Mouse (Mus musculus) adrenal gland, postnatal 36 days (tissue): ENCODE results near the gene Gse1. TPM values are rescaled to one million over a fixed set of nuclear protein-coding genes. Genes with fewer than 3 reads are reported as not detected.
A peak's percentile ranks its signal among the peaks of the same experiment; 100 is the strongest.

Source experiments
- DNase-seq, 2 experiments: peaks; one replicate each; pipeline ENCODE4 v3.0.0; 2021; ENCODE audit warnings: mixed read lengths in 1 of 2
- long read RNA-seq, 2 experiments: library from polyadenylated mRNA; stranded (forward); transcript quantifications; one replicate each; pipeline ENCODE4 v2.0.0; 2021; ENCODE audit warnings: borderline sequencing depth in 2 of 2
- total RNA-seq, 2 experiments: library from RNA; stranded (reverse); gene quantifications; 2 replicates each; pipeline ENCODE4 v1.2.3; 2021

The Gse1 gene
- 10 to 100 TPM; 25.9 to 30.2 TPM for total RNA-seq
- long read RNA-seq, experiment 1, partial matches to known transcripts: 1 of 7 reads
- long read RNA-seq, experiment 1, other reads (novel, unspliced or antisense): 6 of 7 reads
- long read RNA-seq, experiment 2, partial matches to known transcripts: 2 of 2 reads
- long read RNA-seq, experiment 2, other reads (novel, unspliced or antisense): 0 of 2 reads

DNA sequence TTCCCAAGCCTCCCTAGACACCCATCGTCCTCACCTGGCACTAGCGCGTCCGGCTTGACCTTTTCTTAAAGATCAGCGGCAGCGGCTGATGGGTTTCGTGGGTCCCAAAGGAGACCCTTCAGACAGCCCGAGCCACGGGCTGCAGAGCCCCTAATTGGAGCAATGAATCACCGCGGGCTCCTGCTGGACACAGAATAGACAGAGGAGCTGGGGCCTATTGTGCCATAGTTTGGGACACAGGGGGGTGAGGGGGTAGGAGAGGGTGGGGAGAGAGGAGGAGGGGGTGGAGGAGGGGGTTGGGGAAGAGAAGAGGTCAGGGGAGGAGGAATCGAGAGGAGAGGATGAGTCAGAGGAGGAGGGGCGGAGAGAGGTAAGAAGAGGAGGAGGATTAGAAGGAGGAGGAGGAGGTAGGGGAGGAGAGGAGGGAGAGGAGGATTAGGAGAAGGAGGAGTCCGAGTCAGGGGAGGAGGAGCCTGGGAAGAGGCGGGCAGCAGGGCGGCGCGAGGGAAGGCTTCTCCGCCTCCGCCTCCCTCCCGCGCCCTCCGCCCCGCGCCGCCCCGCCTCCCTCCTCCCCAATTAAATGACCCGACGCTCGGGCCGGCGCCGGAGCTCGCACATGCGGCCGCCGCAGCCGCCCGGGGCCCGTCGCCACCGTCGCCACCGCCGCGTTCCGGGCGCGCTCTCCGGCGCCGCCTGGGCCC lies at the start of gene Gse1:
Gse1 (plus strand) TSS at position 566 of the 701 bp plus-strand sequence.
- peak; percentile 92 to 95 for DNase-seq

DNA sequence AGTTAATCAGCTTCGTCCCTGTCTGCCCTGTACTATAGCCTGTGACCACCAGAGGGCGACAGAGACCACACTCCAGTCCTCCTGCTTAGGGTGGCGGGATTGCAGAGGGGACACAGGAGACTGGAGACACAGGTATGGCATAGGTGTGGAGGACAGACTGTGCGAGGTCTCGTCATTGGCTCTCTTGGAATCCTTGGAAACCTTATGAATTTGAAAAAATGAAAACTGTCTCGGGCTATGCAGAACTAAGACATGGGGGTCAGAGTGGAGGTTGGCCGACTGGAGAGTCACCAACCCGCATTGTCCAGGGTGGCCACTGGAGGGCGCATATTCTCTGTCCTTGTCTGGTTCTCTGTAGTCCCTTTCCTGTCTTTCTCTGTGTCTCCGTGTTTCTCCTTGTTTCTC lies 49.2 kb upstream of the Gse1 start:
- peak; percentile 92 for DNase-seq

- DNase-seq: no peak
Observed at GRCm38 (mm10) chr8:120180445-120180970, 47.7 kb upstream of the Gse1 start.

DNA sequence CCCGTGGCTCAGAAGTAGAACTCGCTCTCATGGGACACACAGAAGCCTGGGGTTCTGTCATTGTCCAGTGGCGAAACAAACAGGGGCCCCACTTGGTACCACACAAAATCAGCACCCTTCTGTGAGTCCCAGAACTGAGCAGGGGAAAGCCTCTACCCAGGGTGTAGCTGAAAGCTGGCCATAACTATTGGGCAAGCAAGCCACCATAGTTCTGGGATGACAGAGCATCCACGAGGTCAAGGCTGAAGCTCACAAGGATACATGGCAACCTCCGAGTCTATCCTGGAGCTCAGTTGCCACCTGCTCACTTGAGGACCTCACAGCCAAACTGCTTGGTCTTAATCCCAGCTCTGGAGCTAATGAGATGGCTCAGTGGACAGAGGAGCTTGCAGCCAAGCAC lies 47.0 kb upstream of the Gse1 start:
- peak in 1 of 2 experiments; percentile 53 for DNase-seq

DNA sequence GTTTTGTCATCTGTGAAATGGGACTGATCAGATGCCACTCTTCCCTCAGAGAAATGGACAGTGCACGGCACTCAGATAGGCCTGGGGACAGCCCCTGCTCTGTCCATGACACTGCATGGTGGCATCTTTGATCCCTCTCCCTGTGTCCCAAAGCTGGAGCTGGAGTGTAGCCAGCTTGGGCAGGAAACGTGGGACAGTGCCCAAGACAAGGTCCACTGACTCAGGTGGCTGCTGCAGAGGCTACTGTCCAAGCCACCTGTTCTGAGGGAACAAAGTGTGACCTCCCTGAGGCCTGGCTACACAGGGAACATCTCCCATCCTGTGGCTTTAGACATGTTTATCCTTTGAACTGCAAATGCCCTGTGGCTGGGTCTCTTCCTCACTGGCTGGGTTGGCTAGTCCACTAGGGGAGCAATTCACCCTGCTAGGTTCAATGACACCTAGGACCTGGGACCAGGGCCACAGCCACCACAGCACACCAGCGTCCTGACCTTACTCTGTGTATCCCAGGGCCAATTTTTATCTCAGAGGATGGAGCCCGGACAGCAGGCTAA lies 46.3 kb upstream of the Gse1 start:
- DNase-seq: peak in 1 of 2 experiments; percentile 43

GRCm38 (mm10) chr8:120184366-120184765 lies 43.9 kb upstream of the Gse1 start:
- DNase-seq: no peak

DNA sequence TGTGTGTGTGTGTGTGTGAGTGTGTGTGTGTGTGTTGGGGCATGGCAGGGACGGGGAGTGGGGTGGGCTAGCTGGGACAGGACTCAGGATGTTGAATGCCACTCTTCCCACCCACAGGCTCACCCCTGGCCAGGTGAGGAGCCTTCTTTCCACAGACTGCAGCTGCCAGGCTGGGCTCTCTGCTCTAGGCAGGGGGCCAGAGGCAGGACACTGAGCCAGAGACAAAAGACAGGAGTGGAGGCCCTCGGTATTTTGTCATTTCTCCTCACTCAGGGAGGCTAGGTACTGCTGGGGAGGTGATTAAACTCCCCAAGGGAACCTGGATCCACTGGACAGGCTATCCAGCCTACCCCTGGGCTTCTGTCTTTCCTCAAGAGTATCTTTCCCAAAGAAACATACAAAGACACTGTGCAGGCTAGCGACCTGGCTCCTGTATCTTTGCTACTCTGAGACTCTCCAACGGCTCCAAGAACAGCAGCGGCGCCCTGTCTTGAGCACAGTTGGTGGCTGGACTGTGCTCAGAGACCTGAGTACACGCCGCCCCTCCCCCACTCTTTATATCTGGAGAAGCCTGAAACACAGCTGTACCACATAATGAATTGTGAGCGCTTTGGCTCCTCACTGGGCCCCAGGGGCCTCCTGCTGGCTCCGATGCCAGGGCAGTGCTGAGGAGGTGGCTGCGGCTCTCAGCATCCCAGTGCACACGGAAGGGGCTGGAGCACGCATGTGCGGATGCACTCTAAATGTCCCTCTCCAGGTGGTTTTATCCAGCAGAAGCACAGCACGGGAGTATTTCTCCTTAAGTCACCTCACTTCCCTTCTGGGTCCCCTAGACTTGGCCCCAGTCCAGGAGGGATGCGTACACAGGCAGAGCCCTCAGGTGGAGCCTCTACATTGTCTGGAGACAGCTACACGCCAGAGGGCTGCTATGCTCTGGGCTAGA lies 43.1 kb upstream of the Gse1 start:
- DNase-seq: peak in 1 of 2 experiments; percentile 54

- peak; percentile 67 to 70 for DNase-seq
Observed at GRCm38 (mm10) chr8:120186454-120186853, 41.8 kb upstream of the Gse1 start.

- DNase-seq: peak; percentile 66 to 75
Observed at GRCm38 (mm10) chr8:120188510-120188909, 39.7 kb upstream of the Gse1 start.

- DNase-seq: peak; percentile 48 to 53
Observed at GRCm38 (mm10) chr8:120189440-120189839, 38.8 kb upstream of the Gse1 start.

DNA sequence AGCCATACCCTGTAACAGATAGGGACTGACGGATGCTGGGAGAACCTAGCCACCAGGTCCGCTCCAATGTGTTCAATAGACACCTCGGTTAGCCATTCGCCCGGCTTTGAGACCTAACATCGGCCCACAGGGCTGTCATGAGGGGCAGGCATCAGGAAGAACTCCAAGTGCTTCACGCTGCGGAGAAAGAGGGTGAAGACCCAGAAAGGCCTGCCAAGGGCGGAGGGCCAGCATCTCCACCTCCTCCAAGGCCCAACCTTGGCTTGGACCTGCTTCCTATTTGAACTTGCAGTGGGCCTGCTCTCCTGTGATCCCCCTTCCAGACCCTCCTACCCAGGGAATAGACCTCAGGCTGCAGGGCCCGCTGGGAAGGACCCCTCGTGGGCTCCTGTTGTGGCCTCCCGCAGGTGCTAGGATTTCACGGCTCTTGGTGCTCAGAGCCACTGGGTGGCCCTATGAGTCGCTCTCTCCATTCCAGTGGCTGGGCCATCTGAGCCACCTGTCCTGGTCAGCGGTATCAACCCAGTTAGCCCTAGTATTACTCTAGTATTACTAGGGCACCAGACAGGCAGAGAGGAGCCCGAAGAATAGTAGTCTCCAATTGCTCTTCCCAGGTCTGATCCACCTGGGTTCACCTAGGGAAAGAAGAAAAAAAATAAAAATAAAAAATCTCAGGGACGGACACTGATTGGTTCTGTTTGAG lies 38.0 kb upstream of the Gse1 start:
- no peak for DNase-seq

- peak; percentile 98 to 99 for DNase-seq
Observed at GRCm38 (mm10) chr8:120190810-120191413, 37.3 kb upstream of the Gse1 start.

- DNase-seq: no peak
Observed at GRCm38 (mm10) chr8:120191633-120192032, 36.6 kb upstream of the Gse1 start.

DNA sequence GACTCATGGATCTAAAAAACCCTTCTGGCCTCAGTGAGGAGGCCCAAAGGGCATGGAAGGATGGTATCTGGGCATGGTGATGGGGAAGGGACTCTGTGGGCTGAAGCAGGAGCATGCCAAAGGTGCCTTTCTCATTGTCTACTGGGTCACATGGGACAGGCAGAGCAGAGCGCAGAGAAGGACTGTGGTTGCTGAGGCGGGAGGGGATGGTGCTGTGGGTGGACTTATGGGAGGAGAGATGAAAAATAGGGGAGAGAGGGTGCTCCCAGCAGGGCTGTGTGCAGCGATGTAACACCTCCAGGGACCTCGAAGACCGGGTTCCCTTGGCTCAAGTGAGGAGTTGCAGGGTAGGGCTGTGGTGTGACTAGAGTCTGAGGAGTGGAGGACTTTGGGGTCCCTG lies 36.1 kb upstream of the Gse1 start:
- DNase-seq: no peak

DNA sequence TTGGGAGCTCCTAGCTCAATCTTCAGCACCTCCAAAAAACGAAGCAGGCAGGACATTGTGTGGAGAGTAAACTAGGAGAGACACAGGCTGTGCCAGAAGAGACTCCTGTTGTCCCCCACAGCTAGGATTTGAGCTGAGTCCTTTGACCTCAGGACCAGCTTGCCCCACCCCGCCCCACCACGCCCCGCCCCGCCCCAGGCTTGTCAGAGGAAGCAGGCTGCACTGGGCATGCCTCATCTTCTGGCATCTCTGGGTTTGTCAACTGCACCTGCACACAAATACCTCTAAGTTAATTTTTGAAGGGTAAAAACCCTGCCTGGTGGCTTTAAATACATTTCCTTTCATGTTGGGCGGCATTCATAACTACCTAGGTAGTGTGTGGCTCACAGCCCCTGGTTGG lies 26.9 kb upstream of the Gse1 start:
- no peak for DNase-seq

DNA sequence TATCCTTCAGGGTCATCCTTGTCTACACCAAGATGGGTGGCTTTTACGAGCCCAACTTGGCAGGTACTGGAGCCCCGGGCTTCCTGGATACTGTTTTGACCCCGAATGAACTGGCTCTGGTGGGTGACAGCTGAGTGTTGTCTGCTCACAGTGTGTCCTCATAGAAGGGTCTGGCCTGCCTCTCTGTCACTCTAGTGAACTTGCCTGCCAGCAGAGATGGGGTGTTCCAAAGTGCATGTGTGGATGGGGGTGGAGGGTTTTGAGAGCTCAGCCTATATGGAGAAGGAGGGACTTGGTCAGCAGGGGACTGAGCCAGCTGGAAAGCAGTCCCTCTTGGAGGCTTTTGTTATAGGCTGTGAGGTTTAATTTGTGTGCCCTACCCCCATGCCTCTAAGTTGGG lies 25.7 kb upstream of the Gse1 start:
- no peak for DNase-seq

DNA sequence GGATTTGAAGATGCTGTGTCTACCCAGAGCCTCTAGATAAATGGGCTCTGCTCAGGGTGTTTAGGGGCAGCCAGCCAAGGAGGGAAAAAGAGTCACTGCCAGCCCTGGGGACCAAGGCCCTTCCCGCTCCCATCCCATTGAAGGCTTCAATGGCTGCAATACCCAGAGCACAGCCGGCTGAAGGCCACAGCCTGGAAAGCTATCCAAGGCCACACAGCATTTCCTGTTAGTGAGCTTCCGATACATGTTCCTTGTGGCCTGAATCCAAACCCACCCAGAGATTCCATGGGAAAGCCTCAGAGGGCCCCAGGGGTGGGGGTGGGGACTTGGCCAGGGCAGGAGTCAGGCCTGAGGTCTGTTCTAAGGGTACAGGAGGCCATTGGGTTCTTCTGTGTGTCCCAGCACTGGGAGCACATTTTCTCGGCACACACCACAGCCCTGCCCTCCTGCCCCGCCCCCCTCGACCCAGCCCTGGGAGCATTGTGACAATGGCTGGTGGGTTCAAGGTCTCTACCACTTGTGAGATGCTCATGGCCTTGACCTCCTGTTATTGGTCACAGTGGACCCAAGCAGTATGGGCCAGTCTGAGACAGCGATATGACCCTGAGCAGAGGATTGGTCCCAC lies 23.4 kb upstream of the Gse1 start:
- DNase-seq: peak; percentile 89 to 90

GRCm38 (mm10) chr8:120205916-120206315 lies 22.3 kb upstream of the Gse1 start:
- peak; percentile 48 to 58 for DNase-seq

GRCm38 (mm10) chr8:120207364-120207763 lies 20.9 kb upstream of the Gse1 start:
- DNase-seq: no peak

GRCm38 (mm10) chr8:120208113-120208512 lies 20.1 kb upstream of the Gse1 start:
- no peak for DNase-seq

DNA sequence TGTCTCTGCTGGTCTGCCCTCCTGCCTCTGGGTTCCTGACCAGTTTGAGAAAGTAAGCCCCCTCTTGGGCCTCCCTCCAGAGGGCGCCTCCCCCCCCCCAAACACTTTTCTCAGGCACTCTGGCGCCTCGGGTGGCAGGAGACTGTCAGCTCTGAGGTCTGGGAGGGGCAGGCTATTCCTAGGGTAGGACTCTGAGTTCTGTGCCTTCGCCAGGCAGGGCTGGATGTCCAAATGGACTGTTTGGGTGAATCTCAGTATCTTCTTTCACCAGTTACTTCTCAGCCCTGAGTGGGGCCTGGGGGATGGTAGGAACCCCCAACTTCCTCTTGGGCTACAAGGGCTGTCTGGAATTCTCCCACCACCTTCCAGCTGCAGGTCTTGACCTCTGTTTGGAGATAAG lies 16.9 kb upstream of the Gse1 start:
- DNase-seq: no peak
